Mouse (Mus musculus): Measurements from ENCODE around the gene Ripk1. TPM values are rescaled to one million over a fixed set of nuclear protein-coding genes. Genes with fewer than 3 reads are reported as not detected.

The Ripk1 gene
- polyA plus RNA-seq, 1 experiment from 2014 or later, result 14.8 TPM

GRCm38 (mm10) chr13:34079801-34080200, 77.6 kb downstream of the Ripk1 start:
- WGBS, result 76% methylated on average over 3 of the region's 3 CpGs
- no peak overlapping the region for H3K4me3 ChIP-seq
- ATAC-seq (ENCODE audit: insufficient number of reproducible peaks, insufficient read depth, low FRiP score, low TSS enrichment, low read depth), result no peak
- H3K36me3 ChIP-seq, result peaks cover 9% of the 10 kb centered on the region
- no peak overlapping the region for H3K27ac ChIP-seq
- H3K9ac ChIP-seq, result no peak overlapping the region
- H3K4me2 ChIP-seq, result no peak overlapping the region
- H3K27me3 ChIP-seq, result no peaks in the 10 kb centered on the region
- H3K4me1 ChIP-seq, result peaks cover 18% of the 10 kb centered on the region
- H3K9me3 ChIP-seq, result no peaks in the 10 kb centered on the region

- no peak overlapping the region for H3K4me3 ChIP-seq
- H3K4me2 ChIP-seq, result no peak overlapping the region
- peaks cover 10% of the 10 kb centered on the region for H3K4me1 ChIP-seq
- no peaks in the 10 kb centered on the region for H3K27me3 ChIP-seq
- H3K36me3 ChIP-seq, result no peaks in the 10 kb centered on the region
- H3K9me3 ChIP-seq, result no peaks in the 10 kb centered on the region
- no peak overlapping the region for H3K9ac ChIP-seq
- ATAC-seq (ENCODE audit: insufficient number of reproducible peaks, insufficient read depth, low FRiP score, low TSS enrichment, low read depth), result no peak
- 90% methylated on average over 4 of the region's 4 CpGs for WGBS
- H3K27ac ChIP-seq, result no peak overlapping the region
These were observed 79.8 kb downstream of the Ripk1 start for GRCm38 (mm10) chr13:34081926-34082325.

- Histone ChIP-seq H3K9ac (no peak overlapping the region), H3K27ac (no peak overlapping the region)
- ATAC-seq (ENCODE audit: insufficient number of reproducible peaks, insufficient read depth, low FRiP score, low TSS enrichment, low read depth), result no peak
These were observed 82.0 kb downstream of the Ripk1 start for GRCm38 (mm10) chr13:34084026-34084750.

More at GRCm38 (mm10) chr13:34084026-34084750, 82.0 kb downstream of the Ripk1 start:
- 61% methylated on average over 9 of the region's 9 CpGs for WGBS
- Histone ChIP-seq H3K27me3 (no peaks in the 10 kb centered on the region), H3K9me3 (no peaks in the 10 kb centered on the region), H3K36me3 (no peaks in the 10 kb centered on the region), H3K4me1 (peaks cover 8% of the 10 kb centered on the region), H3K4me3 (no peak overlapping the region), H3K4me2 (no peak overlapping the region)

Other genes with a start within 250 kb of the Ripk1 start
- gene Serpinb6e, start 159.0 kb upstream of the Ripk1 start, polyA plus RNA-seq (2015; fragmentation: Nextera tagmentation; extraction: Ambion mirVana), result not detected in 2 replicates
- not detected in 2 replicates for gene Serpinb6c, start 96.7 kb upstream of the Ripk1 start, polyA plus RNA-seq (2015; fragmentation: Nextera tagmentation; extraction: Ambion mirVana)
- gene Nqo2, start 37.7 kb upstream of the Ripk1 start, polyA plus RNA-seq (2015; fragmentation: Nextera tagmentation; extraction: Ambion mirVana), result 13.0 and 14.0 TPM in 2 replicates
- 71.2 and 74.5 TPM in 2 replicates for gene Serpinb6a, start 431 bp downstream of the Ripk1 start, polyA plus RNA-seq (2015; fragmentation: Nextera tagmentation; extraction: Ambion mirVana)
- gene Bphl, start 35.2 kb downstream of the Ripk1 start, polyA plus RNA-seq (2015; fragmentation: Nextera tagmentation; extraction: Ambion mirVana), result 50.8 and 53.9 TPM in 2 replicates
- gene Tubb2a, start 75.6 kb downstream of the Ripk1 start, polyA plus RNA-seq (2015; fragmentation: Nextera tagmentation; extraction: Ambion mirVana), result 133 and 136 TPM in 2 replicates
- gene Tubb2b, start 128.1 kb downstream of the Ripk1 start, polyA plus RNA-seq (2015; fragmentation: Nextera tagmentation; extraction: Ambion mirVana), result 45.6 and 46.3 TPM in 2 replicates
- gene Psmg4, start 160.6 kb downstream of the Ripk1 start, polyA plus RNA-seq (2015; fragmentation: Nextera tagmentation; extraction: Ambion mirVana), result 104 and 111 TPM in 2 replicates